Mouse (Mus musculus): Measurements from ENCODE around the gene Best2. TPM values are rescaled to one million over a fixed set of nuclear protein-coding genes. Genes with fewer than 3 reads are reported as not detected.

Best2 gene
- 0.03 TPM in 2 replicates for polyA plus RNA-seq (2012)

GRCm38 (mm10) chr8:85014431-85014830 is at the start of gene Best2:
Best2 (minus strand) TSS chr8:85014531.
- no peak for TF ChIP-seq GATA1 (IDR thresholded peaks at IDR 0.05; ENCODE audit: low read length)

GRCm38 (mm10) chr8:85062603-85063002 is 48.3 kb upstream of the Best2 start:
- TF ChIP-seq GATA1 (IDR thresholded peaks at IDR 0.05; ENCODE audit: low read length): no peak

GRCm38 (mm10) chr8:85059879-85060616 is 45.7 kb upstream of the Best2 start, which contains the start of gene Fbxw9:
Fbxw9 (plus strand) TSS chr8:85060055.
- no peak for TF ChIP-seq GATA1 (IDR thresholded peaks at IDR 0.05; ENCODE audit: low read length)

GRCm38 (mm10) chr8:85057367-85057766 is 43.0 kb upstream of the Best2 start:
- TF ChIP-seq GATA1 (IDR thresholded peaks at IDR 0.05; ENCODE audit: low read length): no peak

- no peak for TF ChIP-seq GATA1 (IDR thresholded peaks at IDR 0.05; ENCODE audit: low read length)
Observed at GRCm38 (mm10) chr8:85043619-85044018, 29.3 kb upstream of the Best2 start.

- TF ChIP-seq GATA1 (IDR thresholded peaks at IDR 0.05; ENCODE audit: low read length): no peak
Observed at GRCm38 (mm10) chr8:85037681-85038531, 23.6 kb upstream of the Best2 start.

GRCm38 (mm10) chr8:85037366-85037680 is 23.0 kb upstream of the Best2 start:
- no peak for TF ChIP-seq GATA1 (IDR thresholded peaks at IDR 0.05; ENCODE audit: low read length)

GRCm38 (mm10) chr8:85036718-85037365 is 22.5 kb upstream of the Best2 start, which contains the start of gene Tnpo2:
Tnpo2 (plus strand) TSS chr8:85036915.
- TF ChIP-seq GATA1 (IDR thresholded peaks at IDR 0.05; ENCODE audit: low read length): no peak

GRCm38 (mm10) chr8:85036381-85036717 is 22.0 kb upstream of the Best2 start:
- TF ChIP-seq GATA1 (IDR thresholded peaks at IDR 0.05; ENCODE audit: low read length): no peak

- no peak for TF ChIP-seq GATA1 (IDR thresholded peaks at IDR 0.05; ENCODE audit: low read length)
Observed at GRCm38 (mm10) chr8:85035728-85036310, 21.5 kb upstream of the Best2 start.

GRCm38 (mm10) chr8:85035165-85035727 is 20.9 kb upstream of the Best2 start:
- no peak for TF ChIP-seq GATA1 (IDR thresholded peaks at IDR 0.05; ENCODE audit: low read length)

GRCm38 (mm10) chr8:85034764-85035163 is 20.4 kb upstream of the Best2 start:
- TF ChIP-seq GATA1 (IDR thresholded peaks at IDR 0.05; ENCODE audit: low read length): no peak

GRCm38 (mm10) chr8:85033867-85034266 is 19.5 kb upstream of the Best2 start:
- TF ChIP-seq GATA1 (IDR thresholded peaks at IDR 0.05; ENCODE audit: low read length): no peak

- TF ChIP-seq GATA1 (IDR thresholded peaks at IDR 0.05; ENCODE audit: low read length): no peak
Observed at GRCm38 (mm10) chr8:85032622-85033311, 18.4 kb upstream of the Best2 start.

GRCm38 (mm10) chr8:85029271-85029670 is 14.9 kb upstream of the Best2 start:
- no peak for TF ChIP-seq GATA1 (IDR thresholded peaks at IDR 0.05; ENCODE audit: low read length)
